Mouse (Mus musculus): ENCODE results near the gene Ckmt2.

GRCm38 (mm10) chr13:91884714-91885386 lies 8.2 kb upstream of the Ckmt2 start:
- TF ChIP-seq CTCF (conservative IDR thresholded peaks at IDR 0.05; ENCODE audit: low read length) (no peak), NANOG (IDR thresholded peaks at IDR 0.05; ENCODE audit: borderline replicate concordance, low read length) (no peak), POU5F1 (IDR thresholded peaks at IDR 0.05; ENCODE audit: borderline replicate concordance, low read length) (no peak)

All from E14TG2a.4 (cell line).